Mouse (Mus musculus) midbrain, embryonic 14.5 days (tissue): ENCODE measurements at regions not wholly inside any gene's neighbourhood (a gene's known extent, or its start where the extent isn't known, plus 50 kb on each side); places are given as distances from the start of the nearest gene placed in this dataset.

ENCODE experiments used
- ATAC-seq: fragments of 200-750 bp; cut with Nextera tagmentation; 2 replicates; pipeline ENCODE4 v1.8.0; 2017; ENCODE audit warnings: moderate number of reproducible peaks, moderate library complexity; ENCODE audit not compliant: low FRiP score, low TSS enrichment
- DNase-seq: peaks from one replicate; pipeline ENCODE4 v3.0.0-alpha.2; 2015
- H3K27ac ChIP-seq: fragments of 300-500 bp; sonication (generic); replicated peaks from 2 replicates; pipeline ENCODE4 v1.5.1; 2014; ENCODE audit warnings: mild to moderate bottlenecking, low read depth, low read length, moderate library complexity
- H3K27me3 ChIP-seq: fragments of 300-500 bp; sonication (generic); 2 replicates; pipeline ENCODE4 v1.6.1; 2014; ENCODE audit warnings: low read length, control low read depth, mixed read lengths; ENCODE audit not compliant: control insufficient read depth, insufficient read depth
- H3K36me3 ChIP-seq: fragments of 300-500 bp; sonication (generic); 2 replicates; pipeline ENCODE4 v1.6.1; 2014; ENCODE audit warnings: low read length, control low read depth; ENCODE audit not compliant: control insufficient read depth, insufficient read depth
- H3K4me1 ChIP-seq: fragments of 300-500 bp; sonication (generic); 2 replicates; pipeline ENCODE4 v1.6.1; 2014; ENCODE audit warnings: mild to moderate bottlenecking, antibody characterized with exemption, low read length, control low read depth; ENCODE audit not compliant: control insufficient read depth, insufficient read depth
- H3K4me2 ChIP-seq: fragments of 300-500 bp; sonication (generic); 2 replicates; pipeline ENCODE4 v1.6.1; 2014; ENCODE audit warnings: mild to moderate bottlenecking, low read length, moderate library complexity
- H3K4me3 ChIP-seq: fragments of 300-500 bp; sonication (generic); replicated peaks from 2 replicates; pipeline ENCODE4 v1.5.1; 2014; ENCODE audit warnings: low read depth, low read length
- H3K9ac ChIP-seq: fragments of 300-500 bp; sonication (generic); replicated peaks from 2 replicates; pipeline ENCODE4 v1.6.1; 2014; ENCODE audit warnings: mild to moderate bottlenecking, low read length, moderate library complexity
- H3K9me3 ChIP-seq: fragments of 300-500 bp; sonication (generic); 2 replicates; pipeline ENCODE4 v1.6.1; 2016; ENCODE audit warnings: low read length, control low read depth, mixed read lengths; ENCODE audit not compliant: control insufficient read depth
- WGBS: fragments of 180-500 bp; shearing (Covaris S2); extraction: QIAGEN DNeasy Blood & Tissue Kit; methylation state at CpG from one replicate; pipeline ENCODE4 v1.1.7; 2014; 5-methylcytosine and 5-hydroxymethylcytosine counted together

DNA sequence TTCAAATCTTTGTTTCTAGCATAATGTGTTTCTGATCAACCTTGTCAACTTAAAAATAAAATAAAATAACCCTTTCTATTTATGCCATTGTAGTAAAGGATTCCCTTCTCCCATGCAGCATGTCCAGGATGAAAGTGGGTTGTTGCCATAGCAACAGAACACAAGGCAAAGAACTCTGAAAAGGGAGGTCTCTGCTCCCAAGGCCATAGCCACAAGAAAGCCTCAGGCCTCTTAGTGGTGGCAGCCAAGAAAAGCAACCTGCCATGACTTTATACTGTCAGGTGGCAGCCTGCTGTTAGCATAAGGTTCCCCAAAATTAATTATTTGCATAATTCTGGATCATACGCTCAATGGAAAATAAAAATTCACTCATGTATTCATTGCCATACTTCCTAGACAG, 98.4 kb upstream of the Klf7 start:
- H3K27ac ChIP-seq = peak overlapping the region; percentile 66; the same call in 1 of the 2 replicates
- no peaks in the 10 kb centered on the region for H3K36me3 ChIP-seq
- peak; percentile 71; the same call in 1 of the 2 replicates for ATAC-seq

GRCm38 (mm10) chr1:64220040-64220439, 98.0 kb upstream of the Klf7 start:
- Histone ChIP-seq H3K36me3 (no peaks in the 10 kb centered on the region), H3K9me3 (0 out of 2 replicates have a peak, but pooled peaks cover 3% of the 10 kb centered on the region), H3K27me3 (no peaks in the 10 kb centered on the region), H3K27ac (peak overlapping the region; percentile 66), H3K4me2 (no peak overlapping the region), H3K9ac (no peak overlapping the region), H3K4me1 (peaks cover 47% of the 10 kb centered on the region), H3K4me3 (no peak overlapping the region)
- DNase-seq (peak; percentile 46), ATAC-seq (no peak)
- 60% methylated on average over 5 of the region's 5 CpGs for WGBS

More for the DNA sequence above, 98.4 kb upstream of the Klf7 start:
- WGBS = 64% methylated on average over 1 of the region's 1 CpGs
- Histone ChIP-seq H3K9ac (no peak overlapping the region), H3K27me3 (no peaks in the 10 kb centered on the region), H3K4me3 (no peak overlapping the region), H3K4me1 (peaks cover 47% of the 10 kb centered on the region), H3K4me2 (no peak overlapping the region), H3K9me3 (0 out of 2 replicates have a peak, but pooled peaks cover 3% of the 10 kb centered on the region)
- peak; percentile 89 for DNase-seq

- WGBS = 78% methylated on average over 4 of the region's 4 CpGs
- Histone ChIP-seq H3K27me3 (no peaks in the 10 kb centered on the region), H3K4me2 (no peak overlapping the region), H3K9ac (no peak overlapping the region), H3K27ac (no peak overlapping the region), H3K4me1 (peaks cover 24% of the 10 kb centered on the region), H3K9me3 (0 out of 2 replicates have a peak, but pooled peaks cover 3% of the 10 kb centered on the region), H3K4me3 (no peak overlapping the region), H3K36me3 (no peaks in the 10 kb centered on the region)
- ATAC-seq (no peak), DNase-seq (no peak)
Observed at GRCm38 (mm10) chr1:64215646-64216045, 93.6 kb upstream of the Klf7 start.

DNA sequence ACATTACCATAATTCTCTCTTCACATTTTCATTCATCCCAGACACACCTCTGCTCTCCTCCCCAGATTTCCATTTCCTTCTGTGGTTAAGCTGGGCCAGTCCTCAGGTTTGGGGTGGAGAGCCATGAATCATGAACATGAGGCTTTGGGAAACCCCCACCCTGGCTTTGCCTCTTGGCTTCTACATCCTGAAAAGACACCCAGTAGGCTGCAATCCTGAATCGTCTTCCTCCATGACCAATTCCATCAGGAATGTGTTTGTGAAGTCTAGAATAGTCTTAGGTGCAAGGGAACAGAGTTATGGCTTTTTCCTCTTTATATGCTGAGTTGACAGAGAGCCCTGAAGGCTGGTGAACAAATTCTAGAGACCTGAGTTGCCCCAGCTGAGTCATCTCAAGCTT, 87.0 kb upstream of the Klf7 start:
- no peaks in the 10 kb centered on the region for H3K36me3 ChIP-seq
- H3K27me3 ChIP-seq = no peaks in the 10 kb centered on the region
- H3K4me1 ChIP-seq = peaks cover 5% of the 10 kb centered on the region
- 81% methylated on average over 1 of the region's 1 CpGs for WGBS
- no peak overlapping the region for H3K9ac ChIP-seq
- no peaks in the 10 kb centered on the region for H3K9me3 ChIP-seq
- ATAC-seq (no peak), DNase-seq (no peak)
- H3K4me3 ChIP-seq = no peak overlapping the region
- no peak overlapping the region for H3K4me2 ChIP-seq
- H3K27ac ChIP-seq = no peak overlapping the region

GRCm38 (mm10) chr1:64200387-64201023, 78.4 kb upstream of the Klf7 start:
- Histone ChIP-seq H3K36me3 (no peaks in the 10 kb centered on the region), H3K9ac (no peak overlapping the region), H3K27ac (no peak overlapping the region), H3K4me2 (no peak overlapping the region), H3K9me3 (no peaks in the 10 kb centered on the region), H3K27me3 (no peaks in the 10 kb centered on the region), H3K4me1 (peaks cover 15% of the 10 kb centered on the region), H3K4me3 (no peak overlapping the region)
- DNase-seq = peak; percentile 71
- WGBS = 13% methylated on average over 5 of the region's 5 CpGs
- peak; percentile 50; the same call in 1 of the 2 replicates for ATAC-seq

GRCm38 (mm10) chr1:64198781-64199180, 76.7 kb upstream of the Klf7 start:
- Histone ChIP-seq H3K4me3 (no peak overlapping the region), H3K27ac (no peak overlapping the region), H3K4me2 (no peak overlapping the region), H3K27me3 (no peaks in the 10 kb centered on the region), H3K36me3 (no peaks in the 10 kb centered on the region), H3K9me3 (no peaks in the 10 kb centered on the region), H3K4me1 (peaks cover 15% of the 10 kb centered on the region), H3K9ac (no peak overlapping the region)
- 77% methylated on average over 5 of the region's 5 CpGs for WGBS
- ATAC-seq (no peak), DNase-seq (no peak)

DNA sequence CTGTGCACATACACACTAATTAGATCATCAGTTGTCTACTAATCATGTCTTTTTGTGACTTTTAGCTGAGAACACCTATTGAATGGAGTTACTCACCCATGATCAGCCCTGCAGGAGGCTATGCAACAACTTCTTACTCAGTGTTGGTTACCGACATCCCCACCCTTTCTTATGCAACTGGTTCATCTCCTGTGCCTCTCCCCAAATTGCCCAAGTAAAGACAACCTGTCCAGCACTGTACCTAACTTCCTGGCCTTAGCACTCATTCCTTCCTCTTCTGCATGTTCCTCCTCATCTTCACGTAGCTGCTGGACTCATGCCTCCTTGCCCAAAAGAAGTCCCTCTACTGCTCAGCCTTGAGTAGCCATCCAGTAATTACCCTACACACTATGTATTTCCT, 76.2 kb upstream of the Klf7 start:
- no peak for ATAC-seq
- 30% methylated on average over 2 of the region's 2 CpGs for WGBS
- H3K4me3 ChIP-seq = no peak overlapping the region
- no peaks in the 10 kb centered on the region for H3K36me3 ChIP-seq
- H3K4me2 ChIP-seq = no peak overlapping the region
- no peak overlapping the region for H3K27ac ChIP-seq
- H3K4me1 ChIP-seq = peaks cover 15% of the 10 kb centered on the region
- DNase-seq = no peak
- no peak overlapping the region for H3K9ac ChIP-seq
- H3K9me3 ChIP-seq = no peaks in the 10 kb centered on the region
- no peaks in the 10 kb centered on the region for H3K27me3 ChIP-seq

- ATAC-seq = no peak
- peaks cover 30% of the 10 kb centered on the region for H3K4me1 ChIP-seq
- no peak overlapping the region for H3K27ac ChIP-seq
Observed at GRCm38 (mm10) chr1:64195970-64196491, 73.9 kb upstream of the Klf7 start.

DNA sequence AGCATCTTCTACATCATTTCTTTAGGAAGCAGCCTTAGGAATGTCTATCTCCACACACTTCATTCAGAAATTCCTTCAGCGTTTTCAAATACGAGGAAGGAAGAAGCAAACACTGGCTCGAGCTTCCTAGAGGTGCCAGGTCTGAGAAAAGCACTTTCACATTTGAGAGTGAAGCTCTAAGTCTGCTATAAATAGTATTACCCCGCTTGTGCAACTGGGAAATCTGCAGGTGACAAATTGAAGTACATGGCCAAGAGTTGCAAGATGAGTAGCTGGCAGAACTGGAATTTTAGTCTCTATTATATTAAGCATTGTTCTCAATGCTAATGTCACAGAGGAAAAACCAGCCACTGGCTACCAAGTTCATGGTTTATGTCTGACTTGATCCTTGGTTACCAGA, 73.2 kb upstream of the Klf7 start:
- Histone ChIP-seq H3K9ac (no peak overlapping the region), H3K4me1 (peaks cover 29% of the 10 kb centered on the region), H3K4me3 (no peak overlapping the region), H3K36me3 (no peaks in the 10 kb centered on the region), H3K27me3 (no peaks in the 10 kb centered on the region), H3K27ac (no peak overlapping the region), H3K9me3 (no peaks in the 10 kb centered on the region), H3K4me2 (no peak overlapping the region)
- ATAC-seq (no peak), DNase-seq (no peak)
- WGBS = 84% methylated on average over 4 of the region's 4 CpGs

More at GRCm38 (mm10) chr1:64195970-64196491, 73.9 kb upstream of the Klf7 start:
- H3K4me2 ChIP-seq = no peak overlapping the region
- no peak overlapping the region for H3K4me3 ChIP-seq
- no peaks in the 10 kb centered on the region for H3K9me3 ChIP-seq
- no peak for DNase-seq
- no peaks in the 10 kb centered on the region for H3K36me3 ChIP-seq
- H3K9ac ChIP-seq = no peak overlapping the region
- no peaks in the 10 kb centered on the region for H3K27me3 ChIP-seq
- 16% methylated on average over 4 of the region's 4 CpGs for WGBS
